Mouse (Mus musculus): ENCODE results near the gene Rab3ip.

DNA sequence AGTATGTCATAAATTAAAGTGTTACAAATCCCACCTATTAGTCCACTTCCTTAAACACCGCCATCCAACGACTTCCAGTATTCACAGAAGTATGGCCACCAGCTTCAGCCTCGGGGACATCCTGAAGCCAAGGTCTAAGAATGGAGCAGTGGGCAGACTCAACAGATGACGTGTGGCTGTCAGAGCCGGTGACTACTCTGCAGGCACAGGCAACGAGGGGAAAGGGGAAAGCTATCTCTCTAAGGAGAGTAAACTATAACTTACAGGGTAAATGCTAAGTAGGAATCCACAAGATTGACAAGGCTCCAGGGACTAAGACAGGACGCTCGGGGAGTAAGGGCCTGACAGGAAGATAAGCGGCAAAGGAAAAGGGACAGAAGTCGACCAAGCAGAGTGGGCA, 5.6 kb downstream of the Rab3ip start:
- TF ChIP-seq EP300 (optimal IDR thresholded peaks at IDR 0.05) (no peak), CTCF (IDR thresholded peaks at IDR 0.05; ENCODE audit: low read depth) (no peak)
